Mouse (Mus musculus) 416B (cell line): Measurements from ENCODE around the gene B9d1.
A peak's percentile ranks its signal among the peaks of the same experiment; 100 is the strongest.

Experiments
- DNase-seq: peaks from one replicate; pipeline ENCODE4 v3.0.0; 2011; ENCODE audit warnings: low read depth

Gene B9d1

GRCm38 (mm10) chr11:61504713-61505257, at the start of gene B9d1:
TSS of gene B9d1 (plus strand) at chr11:61505144.
- DNase-seq: no peak

- DNase-seq: no peak
Observed at GRCm38 (mm10) chr11:61464071-61464470, 40.9 kb upstream of the B9d1 start.

DNA sequence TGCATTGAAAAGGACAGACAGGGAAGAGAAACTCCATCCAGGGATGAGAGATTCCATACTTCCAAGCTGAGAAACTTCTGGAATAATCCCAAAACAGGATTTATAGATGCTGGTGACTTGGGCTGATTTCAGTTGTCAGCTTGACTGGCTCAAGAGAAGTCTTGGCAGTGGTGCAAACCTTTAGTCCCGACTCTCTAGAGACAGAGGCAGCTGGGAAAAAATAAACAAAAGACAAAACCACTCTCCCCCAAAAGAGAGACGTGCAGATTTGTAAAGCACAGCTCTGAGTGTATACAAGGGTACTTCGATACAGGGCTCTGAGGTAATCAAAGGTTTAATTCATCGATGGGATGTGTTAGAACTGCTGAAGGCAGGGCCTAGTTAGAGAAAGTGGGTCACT, 39.5 kb upstream of the B9d1 start:
- DNase-seq: no peak

DNA sequence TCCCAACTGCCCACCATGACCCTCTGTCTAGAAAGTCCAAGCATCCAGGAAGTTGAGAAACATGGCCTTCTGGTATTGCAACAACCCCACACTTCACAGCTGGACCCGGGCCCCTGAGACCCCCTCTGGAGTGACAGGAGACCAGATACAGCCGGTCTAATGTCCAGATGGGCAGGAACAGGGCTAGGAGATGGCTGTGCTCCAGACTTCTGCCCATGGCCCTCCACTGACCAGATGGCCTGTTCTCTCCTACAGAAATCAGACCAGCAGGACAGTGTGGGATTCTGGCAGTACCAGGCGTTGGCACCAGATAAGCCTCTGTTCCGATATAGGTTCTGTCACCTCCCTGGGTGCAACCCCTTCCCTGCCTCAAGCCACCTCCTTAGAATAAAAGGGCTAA, 36.4 kb upstream of the B9d1 start:
- DNase-seq: no peak

GRCm38 (mm10) chr11:61469317-61469917, 35.5 kb upstream of the B9d1 start:
- peak; percentile 20 for DNase-seq

GRCm38 (mm10) chr11:61470880-61471279, 34.1 kb upstream of the B9d1 start:
- DNase-seq: no peak

DNA sequence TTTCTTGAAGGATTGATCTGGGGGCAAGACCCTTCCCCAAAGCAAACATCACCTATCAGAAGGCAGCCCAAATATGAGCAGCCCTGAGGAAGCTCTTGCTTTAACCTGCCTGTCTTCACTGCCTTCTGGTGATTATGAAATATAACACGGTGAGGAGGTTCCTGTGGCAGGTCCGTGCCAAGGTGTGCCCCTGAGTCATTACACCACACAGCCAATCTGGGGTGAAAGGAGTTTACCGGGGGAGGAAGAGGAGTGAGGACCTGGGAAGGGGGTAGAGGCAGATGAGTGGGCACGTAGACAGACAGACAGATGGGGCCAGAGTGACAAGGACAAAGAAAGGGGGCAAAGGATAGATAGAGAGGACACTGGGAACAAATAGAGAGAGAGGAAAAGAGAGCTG, 31.3 kb upstream of the B9d1 start:
- no peak for DNase-seq

GRCm38 (mm10) chr11:61476786-61477382, 28.1 kb upstream of the B9d1 start:
- DNase-seq: no peak

DNA sequence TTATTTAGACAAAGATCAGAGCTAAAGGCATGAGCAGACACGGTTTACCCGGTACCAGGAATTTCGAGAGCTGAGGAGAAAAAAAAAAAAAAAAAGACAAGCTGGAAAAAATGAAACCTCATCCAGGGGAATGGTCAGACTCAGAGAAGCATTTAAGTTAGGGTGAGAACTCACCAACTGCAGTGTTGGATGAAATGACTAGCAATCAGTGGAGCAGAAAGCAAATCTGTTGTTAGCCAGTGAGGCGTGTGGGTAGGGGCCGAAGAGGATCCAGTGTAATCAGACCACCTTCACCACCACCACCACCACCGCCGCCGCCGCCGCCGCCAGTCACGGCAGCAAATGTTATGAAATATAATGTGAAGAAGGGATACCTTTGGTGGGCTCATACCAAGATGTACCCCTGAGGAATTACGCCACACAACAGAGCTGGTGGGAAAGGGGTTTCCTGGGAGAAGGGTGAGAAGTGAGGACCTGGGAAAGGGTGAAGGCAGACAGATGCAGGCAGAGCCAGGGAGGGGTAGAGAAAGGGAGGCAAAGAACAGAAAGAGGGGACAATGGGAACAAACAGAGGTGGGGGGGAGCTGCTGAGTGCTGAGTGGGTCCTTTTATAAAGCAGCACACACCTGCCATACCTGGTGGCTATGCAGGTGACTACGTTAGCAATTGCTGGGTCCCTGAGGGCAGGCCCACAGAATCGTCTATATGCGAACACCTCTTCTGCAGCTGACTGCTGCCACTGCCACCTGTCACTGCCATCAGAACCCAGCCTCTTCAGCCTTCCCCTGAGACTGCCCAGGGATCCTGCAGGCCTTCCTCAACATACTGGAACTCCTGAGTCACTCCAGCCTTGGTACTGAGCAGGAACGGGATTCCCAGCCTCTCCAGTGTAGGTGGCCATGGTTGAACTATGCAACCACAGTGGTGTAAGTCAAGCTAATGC, 27.1 kb upstream of the B9d1 start:
- no peak for DNase-seq

DNA sequence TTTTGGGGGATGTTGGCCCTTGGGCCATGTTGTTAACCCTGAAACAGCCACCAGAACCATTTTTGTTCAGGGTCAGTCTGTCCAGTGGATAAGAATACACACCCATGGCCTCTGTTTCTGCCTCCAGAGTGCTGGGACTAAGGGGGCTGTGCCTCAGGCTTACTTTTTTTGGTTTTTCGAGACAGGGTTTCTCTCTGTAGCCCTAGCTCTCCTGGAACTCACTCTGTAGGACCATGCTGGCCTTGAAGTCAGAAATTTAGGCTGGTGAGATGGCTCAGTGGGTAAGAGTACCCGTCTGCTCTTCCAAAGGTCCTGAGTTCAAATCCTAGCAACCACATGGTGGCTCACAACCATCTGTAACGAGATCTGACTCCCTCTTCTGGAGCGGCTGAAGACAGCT, 26.2 kb upstream of the B9d1 start:
- no peak for DNase-seq

GRCm38 (mm10) chr11:61481239-61482090, 23.5 kb upstream of the B9d1 start:
- DNase-seq: no peak

DNA sequence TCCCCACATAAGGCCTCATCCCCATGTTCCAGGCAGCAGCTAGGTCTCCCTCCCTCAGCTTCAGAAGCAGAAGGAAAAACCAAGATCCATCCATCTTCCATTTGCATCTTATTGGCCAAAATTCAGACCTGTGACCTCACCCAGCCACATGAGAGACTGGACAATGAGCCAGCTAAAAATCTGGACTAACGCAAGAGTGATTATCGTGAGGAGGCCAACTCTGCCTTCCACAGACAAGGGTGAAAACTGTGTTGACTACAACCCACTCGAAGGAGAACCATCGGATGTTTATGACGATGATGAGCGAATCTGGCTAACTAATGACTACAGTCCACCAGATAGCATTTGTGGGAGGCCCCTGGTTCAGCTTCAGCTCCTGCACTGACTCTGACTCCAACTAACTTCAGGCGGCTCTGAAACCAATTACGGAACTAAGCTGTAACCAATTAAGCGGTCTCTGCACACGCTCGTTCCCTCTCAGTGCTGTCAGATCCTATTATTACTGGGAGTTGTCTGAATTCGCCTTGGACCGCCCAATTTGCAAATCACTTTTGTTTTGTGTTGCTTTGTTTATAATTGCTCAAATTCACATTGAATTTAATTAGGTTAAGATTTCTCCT, 21.6 kb upstream of the B9d1 start:
- DNase-seq: no peak

- DNase-seq: no peak
Observed at GRCm38 (mm10) chr11:61484256-61484612, 20.7 kb upstream of the B9d1 start.

- DNase-seq: no peak
Observed at GRCm38 (mm10) chr11:61484613-61485540, 20.1 kb upstream of the B9d1 start, which contains the start of gene Mfap4. TSS of gene Mfap4 (plus strand) at chr11:61485431.

DNA sequence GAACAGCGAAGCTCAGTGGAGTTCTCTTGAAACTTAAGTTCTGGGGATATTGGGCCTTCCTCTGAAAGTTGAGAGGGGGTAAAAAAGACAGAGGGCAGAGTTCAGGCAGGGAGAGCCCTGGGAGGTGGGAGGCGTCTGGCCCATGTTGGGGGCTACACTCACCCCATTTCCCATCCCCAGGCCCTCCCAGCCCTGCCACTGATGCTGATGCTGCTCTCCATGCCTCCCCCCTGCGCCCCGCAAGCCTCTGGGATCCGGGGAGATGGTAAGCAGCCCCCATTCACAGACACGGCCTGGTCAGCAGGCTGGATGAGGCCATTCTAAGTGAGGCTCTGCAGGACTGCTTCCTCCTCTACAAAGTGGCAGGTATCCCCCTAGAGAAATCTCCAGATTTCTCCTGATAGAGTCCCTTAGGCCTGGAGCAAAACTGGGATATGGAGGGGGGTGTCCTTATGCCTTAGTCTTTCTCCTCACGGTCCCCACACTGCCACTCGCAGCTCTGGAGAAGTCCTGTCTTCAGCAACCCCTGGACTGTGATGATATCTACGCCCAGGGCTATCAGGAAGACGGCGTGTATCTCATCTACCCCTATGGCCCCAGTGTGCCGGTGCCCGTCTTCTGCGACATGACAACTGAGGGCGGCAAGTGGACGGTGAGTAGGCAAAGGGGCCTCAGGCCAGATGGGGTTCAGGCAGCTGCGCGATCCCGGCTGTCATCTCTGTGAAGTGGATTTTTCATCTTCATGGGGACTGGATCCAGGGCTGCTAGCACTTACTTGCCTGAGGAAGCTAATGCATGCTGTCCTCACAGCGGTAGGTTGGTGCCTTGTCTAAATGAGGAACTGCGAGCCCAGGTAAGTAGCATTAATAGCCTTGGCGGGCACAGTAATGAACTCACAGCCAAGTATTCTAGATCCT, 19.1 kb upstream of the B9d1 start:
- no peak for DNase-seq

GRCm38 (mm10) chr11:61486458-61487219, 18.3 kb upstream of the B9d1 start:
- DNase-seq: no peak

GRCm38 (mm10) chr11:61487401-61487800, 17.5 kb upstream of the B9d1 start:
- DNase-seq: no peak

DNA sequence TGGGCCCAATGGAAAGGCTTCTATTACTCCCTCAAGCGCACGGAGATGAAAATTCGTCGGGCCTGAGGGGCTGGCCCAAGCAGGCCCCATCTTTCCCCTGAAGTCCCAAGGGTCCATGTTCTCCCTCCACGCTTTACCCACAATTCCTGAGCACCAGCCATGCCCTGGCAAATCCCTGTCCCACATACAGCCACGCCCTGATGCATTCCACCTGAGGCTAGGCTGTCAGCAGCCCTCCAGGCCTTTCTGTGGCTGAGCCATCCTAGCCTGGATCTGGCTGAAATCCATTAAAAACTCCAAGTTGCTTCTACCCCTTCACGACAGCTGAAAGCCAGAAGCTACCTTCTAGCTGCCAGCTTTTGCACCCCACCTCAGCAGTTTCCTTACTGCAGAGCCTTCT, 17.0 kb upstream of the B9d1 start:
- DNase-seq: no peak
